Mouse (Mus musculus): ENCODE results near the gene Zbed5. TPM values are rescaled to one million over a fixed set of nuclear protein-coding genes. Genes with fewer than 3 reads are reported as not detected.
"Not testable (repeated sequence)": the region's sequence is repeated elsewhere in the genome, so short reads cannot be mapped to it uniquely, and the experiment has no call there.

The Zbed5 gene
- polyA plus RNA-seq (2017; shearing (Covaris generic)) = 1 to 10 TPM in 2 of 3 experiments, under 1 TPM in 1; 0.60 to 2.3 (median 1.5) TPM

DNA sequence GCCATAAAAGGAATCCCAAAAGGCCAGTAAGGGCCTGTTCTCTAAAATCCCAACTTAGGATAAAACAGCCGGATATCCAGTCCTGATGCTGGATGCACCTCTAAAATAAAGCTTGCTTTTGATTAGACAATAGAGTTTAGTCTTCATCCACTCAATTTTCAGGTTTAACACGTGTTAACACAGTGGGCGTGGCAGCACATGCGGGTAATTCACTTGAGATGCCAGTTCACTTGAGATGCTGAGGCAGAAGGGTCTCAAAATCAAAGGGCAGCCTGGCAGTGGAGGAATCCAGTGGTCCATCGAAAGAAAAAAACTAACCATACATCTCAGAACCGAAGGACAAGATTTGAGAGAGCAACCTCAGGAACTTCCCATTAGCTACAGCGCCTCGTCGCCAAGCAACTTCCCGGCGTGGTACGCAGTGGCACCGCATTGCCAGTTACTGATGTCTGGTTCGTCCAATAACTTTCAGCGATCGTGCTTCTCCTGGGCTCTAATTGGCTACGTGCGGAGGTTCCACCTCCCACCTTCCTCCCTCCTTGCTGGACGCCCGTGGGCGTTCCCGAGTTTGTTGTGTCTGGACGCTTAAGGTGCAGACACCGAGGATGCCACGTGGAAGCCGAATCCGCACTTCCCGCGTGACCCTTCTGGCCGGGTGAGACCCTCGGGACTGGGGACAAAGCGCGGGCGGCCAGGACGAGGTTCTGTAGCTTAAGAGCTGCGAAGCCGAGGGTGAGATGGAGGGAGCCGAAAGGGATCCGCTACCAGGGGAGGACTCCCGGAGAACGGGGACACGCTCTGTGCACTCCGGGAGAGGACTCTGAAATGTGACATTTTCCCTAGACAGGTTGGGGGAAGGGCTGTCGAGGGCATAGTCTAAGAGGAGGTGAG, at the start of gene Zbed5:
Gene Zbed5, plus strand, starts transcription at position 526 of the 891 bp plus-strand sequence.
- peak; percentile 100 for ATAC-seq

DNA sequence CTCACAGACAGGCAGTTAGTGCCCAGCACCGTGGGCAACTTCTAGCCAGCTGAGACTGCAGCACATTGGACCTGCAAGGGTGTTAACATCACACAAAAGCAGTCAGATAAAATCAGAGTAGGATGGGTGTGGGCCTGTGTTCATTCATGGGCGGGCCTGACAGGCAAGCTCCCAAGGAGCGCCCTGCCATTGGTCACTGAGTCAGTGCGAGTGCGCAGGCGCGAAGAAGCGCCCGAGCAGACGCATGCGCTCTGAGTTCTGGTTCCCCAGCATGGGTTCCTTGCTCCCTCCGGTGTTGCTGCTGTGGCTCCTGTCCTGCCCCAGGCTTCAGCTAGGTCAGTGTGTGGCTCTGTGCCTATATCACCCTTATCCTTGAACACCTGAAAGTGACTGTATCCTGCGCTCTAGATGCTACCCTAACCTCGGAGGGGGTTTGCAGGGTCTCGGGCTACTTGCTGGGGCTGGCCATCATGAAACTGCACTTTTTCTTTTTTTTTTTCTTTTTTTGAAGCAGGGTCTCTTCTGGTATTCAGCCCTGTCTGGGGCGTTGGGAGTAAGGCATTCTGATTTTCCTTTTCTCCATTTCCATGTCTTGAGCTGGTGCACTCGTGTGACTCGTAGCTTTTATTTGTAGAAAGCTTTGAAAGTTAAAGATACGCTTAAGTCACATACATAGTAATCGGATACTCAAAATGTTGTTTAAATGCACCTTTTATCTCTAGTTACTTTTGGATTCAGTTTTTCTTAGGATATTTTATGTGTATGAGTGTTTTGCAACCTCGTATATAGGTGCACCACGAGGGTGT, 48.6 kb upstream of the Zbed5 start, which contains the start of gene Sumf2:
Gene Sumf2, plus strand, starts transcription at position 235 of the 806 bp plus-strand sequence.
- peak; percentile 99 for ATAC-seq

DNA sequence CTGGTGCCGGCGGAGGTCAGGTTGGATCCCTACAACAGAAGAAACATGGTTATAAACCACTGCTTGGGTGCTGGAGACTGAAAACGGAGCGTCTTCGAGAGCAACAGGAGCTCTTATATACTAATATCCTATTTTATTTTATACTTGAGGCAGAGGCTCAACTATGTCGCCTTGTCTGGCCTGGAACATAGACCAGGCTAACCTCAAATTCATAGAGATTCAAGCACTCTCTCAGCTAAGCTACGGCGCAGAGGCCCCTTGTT, 48.0 kb upstream of the Zbed5 start:
- ATAC-seq = no peak

DNA sequence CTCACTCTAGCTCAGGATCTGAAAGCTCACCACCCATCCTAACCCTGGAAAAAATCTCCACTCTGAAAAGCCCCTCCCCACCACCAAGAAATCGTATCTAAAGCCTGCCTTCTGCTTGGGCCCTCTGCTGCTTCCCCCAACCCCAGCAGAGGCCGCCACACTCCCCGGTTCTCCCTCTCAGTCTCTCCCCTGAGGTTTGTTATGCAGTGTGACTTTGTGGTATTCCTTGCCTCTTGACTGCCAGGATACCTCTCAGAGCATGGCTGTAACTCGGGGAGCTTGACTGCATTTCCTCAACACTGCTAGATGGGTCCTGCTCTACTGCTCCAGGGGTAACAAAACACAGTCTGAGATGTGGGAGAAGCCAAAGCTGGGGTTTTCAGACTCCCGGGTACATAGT, 40.4 kb upstream of the Zbed5 start:
- no peak for ATAC-seq

DNA sequence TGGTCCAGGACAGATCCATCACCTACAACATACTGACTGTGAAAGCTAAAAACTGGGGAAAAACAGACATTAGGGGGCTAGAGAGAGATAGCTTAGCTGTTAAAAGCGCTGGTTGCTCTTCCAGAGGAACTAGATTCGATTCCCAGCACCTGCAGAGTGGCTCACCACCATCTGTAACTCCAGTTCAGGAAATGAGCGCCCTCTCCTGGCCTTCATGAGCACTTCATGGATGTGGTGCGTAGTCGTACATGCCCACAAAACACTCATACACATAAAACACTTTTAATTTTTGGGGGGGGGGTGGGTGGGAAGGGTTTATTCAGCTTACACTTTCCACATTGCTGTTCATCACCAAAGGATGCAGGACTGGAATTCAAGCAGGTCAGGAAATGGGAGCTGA, 39.1 kb upstream of the Zbed5 start:
- ATAC-seq = no peak

DNA sequence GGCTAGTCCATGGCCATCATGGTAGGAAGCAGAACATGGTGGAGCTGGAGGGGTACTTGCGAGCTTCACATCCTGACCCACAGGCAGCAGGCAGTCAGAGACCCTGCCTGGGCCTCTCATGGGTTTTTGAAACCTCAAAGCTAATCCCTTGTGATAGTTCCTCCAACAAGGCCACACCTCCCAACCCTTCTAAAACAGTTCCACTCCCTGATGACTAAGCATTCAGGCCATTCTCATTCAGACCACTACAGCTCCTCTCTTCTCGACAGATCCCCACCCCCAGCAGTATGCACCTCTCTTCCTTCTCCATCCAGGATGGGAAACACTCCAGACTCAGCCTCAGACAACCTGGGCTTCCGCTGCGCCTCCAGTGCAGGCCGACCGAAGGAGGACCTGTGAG, 33.2 kb upstream of the Zbed5 start:
- no peak for ATAC-seq

DNA sequence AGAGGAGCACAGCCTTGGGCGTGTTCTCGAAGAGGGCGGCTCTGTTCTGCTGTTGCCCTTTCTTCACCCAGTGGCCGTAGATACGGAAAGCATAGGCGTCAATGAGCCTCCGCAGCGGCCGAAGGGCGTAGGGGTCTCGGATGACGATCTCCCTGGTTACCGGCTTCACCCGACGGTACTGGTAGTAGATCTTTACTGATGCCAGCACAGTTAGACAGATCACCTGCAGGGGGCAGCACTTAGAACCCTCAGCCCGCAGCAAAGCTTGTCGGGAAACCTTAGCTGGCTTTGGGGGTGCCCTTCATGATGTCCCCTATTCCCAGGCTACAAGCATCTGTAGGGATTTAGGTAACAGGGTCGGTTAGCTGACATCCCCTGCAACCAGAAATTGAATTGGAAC, 31.1 kb upstream of the Zbed5 start:
- ATAC-seq = no peak

DNA sequence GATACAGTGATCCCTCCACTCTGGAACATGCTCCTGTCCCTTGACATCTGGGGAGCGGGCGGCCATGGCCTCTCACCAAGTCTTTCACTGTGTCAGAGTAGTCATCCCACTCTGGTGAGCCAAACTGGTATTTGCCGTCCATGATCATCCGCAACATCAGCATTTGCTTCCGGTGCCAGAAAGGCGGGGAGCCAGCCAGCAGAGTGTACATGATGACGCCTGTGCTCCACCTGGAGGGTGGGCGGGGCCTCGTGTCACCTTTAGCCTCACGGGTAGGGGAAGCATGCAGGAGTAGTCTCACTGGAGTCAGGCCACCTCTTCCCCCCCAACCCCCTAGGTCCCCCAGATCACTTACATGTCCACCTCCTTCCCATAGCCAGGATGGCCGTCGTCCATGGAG, 29.7 kb upstream of the Zbed5 start:
- no peak for ATAC-seq

DNA sequence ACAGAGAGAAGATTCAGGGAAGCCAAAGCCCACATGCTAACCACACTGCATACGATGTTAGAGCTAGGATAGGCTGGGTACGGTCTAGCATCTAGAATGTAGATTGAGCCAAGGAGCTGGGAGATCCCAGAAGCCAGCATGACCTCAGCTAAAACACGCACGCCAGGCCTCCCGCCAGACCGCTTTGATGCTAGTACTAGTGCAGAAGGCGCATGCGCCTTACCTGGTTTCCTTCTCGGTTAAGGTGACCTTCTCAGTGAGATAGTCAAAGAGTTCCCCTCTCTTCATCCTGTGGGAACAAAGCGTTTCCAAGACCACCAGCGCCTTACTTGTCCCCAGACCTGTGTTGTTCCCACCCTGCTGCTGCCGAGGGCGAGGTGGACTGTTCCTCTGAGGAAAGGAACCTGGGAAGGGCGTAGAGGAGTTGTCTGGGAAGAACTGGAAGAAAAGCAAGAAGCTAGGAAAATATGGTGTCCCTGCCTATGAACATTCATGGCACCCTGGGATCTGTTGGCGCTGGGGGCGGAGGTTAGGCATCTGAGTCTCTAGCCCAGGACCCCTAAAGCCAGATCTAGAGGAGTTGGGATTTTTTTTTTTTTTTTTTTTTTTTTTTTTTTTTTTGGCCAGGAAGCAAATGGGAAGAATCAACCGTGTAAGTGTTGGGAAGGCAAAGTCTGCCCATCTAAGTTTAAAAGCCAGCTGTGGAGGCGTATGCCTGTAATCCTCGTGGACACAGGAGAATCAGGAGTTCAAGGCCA, 26.1 kb upstream of the Zbed5 start:
- ATAC-seq = no peak

DNA sequence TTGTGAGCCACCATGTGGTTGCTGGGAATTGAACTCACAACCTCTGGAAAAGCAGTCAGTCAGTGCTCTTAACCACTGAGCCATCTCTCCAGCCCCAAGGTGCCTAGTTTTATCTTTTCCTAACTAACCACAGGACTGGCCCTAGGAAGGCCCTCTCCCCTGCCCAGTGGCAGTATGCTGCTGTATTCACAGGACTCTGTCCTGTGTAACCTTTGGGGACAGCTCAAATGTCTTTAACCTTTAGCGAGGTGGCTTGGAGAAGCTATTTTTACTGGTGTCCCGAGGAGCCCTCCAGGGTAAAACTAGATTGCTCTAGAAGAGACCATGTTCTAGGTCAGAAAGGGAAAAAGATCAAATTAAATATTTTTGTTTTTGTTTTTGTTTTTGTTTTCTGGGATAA, 24.3 kb upstream of the Zbed5 start:
- ATAC-seq = no peak

DNA sequence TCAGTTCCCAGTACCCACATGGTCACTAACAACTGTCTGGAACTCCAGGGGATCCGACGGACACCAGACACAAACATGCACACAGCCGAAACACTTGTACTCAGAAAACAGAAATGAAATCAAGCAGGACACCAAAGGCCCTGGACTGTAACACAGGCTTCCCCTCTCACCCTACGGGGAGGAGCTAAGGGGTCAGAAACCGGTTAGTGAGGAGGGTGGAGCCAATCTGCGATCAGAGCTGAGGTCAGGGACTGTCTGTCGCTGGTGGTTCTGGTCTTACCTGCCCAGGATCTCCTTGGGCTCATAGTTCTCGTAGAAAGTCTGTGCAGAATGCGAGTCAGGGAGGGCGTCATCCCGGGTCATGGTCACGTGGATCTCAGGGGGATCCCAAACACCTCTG, 21.6 kb upstream of the Zbed5 start:
- ATAC-seq = no peak

DNA sequence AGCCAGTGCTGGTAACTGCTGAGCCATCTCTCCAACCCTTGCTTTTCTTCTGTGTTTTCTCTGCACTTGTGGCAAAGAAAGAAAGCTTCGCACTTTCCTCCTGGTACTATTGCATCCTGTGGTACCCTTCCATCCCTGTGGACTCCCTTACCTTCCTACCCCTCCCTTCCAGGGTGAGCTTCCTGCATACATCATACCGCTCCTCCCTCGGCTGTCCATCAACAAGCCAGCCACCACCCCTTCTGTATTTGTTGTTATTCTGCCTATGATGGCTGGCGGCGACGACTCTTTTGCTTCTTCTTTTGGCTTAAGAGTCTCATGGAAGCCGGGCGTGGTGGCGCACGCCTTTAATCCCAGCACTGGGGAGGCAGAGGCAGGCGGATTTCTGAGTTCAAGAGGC, 20.4 kb upstream of the Zbed5 start:
- ATAC-seq = no peak

DNA sequence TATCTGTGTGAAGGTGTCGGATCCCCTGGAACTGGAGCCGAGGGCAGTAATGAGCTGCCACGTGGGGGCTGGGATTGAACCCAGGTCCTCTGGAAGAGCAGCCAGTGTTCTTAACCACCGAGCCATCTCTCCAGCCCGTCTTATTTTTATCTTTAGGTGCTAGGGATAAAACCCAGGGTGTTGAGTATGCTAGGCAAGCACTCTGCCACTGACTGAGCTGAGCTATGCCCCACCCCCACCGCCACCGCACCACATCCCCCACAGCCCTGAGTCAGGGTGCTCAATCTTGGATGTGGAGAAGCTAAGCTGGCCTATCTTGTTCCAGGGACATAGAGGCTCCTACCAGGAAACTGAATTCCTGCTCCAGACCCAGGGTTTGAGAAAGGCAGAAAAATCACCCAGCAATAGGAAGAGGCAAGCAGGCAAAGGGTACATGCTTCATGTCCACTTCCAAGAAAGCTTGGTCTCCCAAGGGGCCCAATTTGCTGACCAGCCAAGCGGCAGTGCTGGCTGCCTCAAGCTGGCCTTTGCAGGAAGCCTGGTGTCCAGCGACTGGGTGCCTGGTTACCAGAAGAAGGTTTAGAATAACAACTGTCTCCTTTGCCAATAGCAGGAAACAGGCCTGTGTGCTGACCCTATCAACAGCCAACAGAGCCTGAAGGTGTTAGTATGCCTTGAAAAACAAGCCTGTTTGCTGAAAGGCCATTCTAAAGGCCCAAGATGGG, 17.6 kb upstream of the Zbed5 start:
- ATAC-seq = no peak

DNA sequence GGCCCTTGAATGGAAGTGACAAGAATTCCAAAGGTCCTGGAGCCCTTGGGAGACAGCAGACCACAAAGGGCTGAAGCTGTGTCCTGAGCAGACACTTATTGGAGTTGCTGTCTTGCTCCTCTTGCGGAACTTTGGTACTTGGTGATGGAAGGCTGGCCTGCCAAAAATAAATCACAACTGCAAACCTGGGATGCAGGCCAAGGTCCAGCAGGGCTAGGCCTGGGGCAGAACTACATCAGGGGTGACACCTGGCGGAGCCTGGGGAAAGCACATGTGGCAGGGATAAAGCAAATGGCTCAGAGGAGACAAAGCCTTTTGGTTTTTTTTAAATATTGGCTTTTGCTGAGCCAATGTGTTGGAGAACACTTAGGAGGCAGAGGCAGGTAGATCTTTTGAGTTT, 16.6 kb upstream of the Zbed5 start:
- ATAC-seq = no peak

DNA sequence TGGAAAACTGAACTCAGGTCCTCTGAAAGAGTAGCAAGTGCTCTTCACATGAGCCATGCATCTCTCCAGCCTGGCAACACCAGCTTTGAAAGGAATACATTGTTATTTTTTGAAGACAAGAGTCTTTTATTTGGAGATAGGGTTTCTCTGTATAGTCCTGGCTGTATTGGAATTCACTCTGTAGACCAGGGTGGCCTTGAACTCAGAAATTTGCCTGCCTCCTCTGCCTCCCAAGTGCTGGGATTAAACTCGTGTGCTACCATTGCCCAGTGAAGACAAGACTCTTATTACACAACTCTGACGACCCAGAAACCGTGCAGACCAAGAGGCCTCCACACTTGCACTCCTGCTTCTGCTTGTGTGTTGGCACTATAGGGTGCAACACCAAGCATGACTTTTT, 15.6 kb upstream of the Zbed5 start:
- ATAC-seq = no peak

DNA sequence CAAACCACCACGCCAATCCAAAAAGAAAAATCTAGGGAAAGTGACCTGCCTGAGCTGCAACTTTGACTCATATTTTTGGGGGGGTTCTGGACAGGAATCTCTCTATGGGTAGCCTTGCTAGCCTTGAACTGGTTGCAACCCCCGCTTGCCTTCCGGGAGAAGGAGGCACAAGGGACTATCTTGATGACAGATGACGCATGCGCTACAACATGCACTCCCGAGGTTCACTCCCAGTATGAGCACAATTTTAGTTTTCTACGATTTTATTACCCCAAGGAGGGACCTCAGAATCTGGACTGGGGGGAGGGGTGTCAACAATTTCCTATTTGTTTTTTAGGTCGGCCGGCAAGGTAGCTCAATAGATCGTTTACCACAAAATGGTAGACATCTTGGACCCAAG, 9.3 kb upstream of the Zbed5 start:
- ATAC-seq = no peak

DNA sequence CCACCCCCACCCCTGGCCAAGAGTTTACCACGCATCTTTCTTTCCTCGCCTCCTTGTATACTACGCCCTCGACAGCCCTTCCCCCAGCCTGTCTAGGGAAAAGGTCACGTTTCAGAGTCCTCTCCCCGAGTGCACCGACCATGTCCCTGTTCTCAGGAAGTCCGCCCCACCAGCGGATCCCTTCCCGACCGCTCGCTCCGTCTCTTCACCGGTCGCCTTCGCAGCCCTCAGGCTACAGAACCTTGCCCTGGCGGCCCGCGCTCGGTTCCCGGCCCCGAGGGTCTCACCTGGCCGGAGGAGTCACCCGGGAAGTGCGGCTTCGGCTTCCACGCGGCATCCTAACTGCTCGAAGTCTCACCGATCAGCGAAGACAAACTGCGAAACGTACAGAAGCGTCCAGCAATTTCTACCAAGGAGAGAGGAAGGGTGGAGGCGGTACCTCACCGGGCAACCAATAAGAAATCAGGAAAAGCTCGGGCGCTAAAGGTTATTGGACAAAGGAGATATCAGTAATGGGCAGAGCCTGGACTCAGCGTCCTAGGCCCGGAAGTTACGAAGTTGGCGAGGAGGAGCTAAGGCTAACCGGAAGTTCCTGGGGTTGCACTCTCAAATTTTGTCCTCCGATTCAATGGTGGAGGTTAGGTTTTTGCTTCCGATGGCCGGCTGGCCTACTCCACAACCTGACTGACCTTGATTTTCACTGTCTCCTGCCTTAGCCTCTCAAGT, 8.4 kb upstream of the Zbed5 start, which contains the start of gene Chchd2:
Gene Chchd2, minus strand, starts transcription at position 560 of the 726 bp plus-strand sequence.
- ATAC-seq = peak; percentile 96

DNA sequence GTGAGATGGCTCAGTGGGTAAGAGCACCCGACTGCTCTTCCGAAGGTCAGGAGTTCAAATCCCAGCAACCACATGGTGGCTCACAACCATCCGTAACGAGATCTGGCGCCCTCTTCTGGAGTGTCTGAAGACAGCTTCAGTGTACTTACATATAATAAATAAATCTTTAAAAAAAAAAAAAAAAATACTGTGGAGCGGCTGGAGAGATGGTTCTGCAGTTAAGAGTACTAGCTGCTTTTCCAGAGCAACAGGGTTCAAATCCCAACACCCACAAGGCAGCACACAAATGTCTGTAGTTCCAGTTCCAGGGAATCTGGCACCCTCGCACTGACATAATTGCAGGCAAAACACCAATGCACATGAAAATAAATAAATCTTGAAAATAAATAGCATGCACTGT, 5.1 kb upstream of the Zbed5 start:
- ATAC-seq = not testable (repeated sequence)

DNA sequence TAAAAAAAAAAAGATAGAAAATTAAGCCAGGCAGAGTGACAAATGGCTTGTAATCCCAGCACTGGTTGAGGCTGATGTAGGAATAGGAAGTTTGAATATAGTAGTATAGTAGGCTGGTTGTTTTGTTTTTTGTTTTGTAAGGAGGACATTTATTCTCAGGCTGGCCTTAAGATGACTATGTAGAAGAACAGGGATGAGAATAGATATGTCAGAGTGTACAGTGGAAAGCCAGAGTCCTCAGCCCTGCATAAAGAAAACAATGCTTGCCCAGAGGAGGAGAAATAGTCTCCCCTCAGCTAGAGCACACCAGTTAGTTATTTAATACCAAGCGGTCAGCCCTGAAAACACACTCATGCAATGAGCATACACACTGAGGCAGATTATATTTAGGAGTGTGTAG, 2.9 kb downstream of the Zbed5 start, which contains the start of gene Phkg1:
Gene Phkg1, minus strand, starts transcription at position 101 of the 400 bp plus-strand sequence.
- no peak for ATAC-seq

DNA sequence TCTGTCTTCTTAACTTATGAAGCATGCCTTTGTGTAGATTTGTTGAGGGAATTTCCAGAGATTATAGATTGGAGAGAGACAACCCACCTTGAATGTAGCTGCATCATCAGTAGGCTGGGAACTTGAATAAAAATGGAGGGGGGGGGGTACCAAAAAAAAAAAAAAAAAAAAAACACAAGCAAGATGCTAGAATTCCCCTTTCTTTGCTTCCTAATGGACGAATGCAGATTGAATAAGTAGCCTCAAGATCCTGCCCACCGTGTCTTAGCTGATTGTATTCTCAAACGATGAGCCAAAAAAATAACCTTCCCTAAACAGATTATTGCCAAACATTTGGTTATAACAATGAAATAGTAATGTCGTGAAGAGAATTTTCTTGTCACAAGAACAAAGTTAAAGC, 12.3 kb downstream of the Zbed5 start:
- ATAC-seq = no peak

DNA sequence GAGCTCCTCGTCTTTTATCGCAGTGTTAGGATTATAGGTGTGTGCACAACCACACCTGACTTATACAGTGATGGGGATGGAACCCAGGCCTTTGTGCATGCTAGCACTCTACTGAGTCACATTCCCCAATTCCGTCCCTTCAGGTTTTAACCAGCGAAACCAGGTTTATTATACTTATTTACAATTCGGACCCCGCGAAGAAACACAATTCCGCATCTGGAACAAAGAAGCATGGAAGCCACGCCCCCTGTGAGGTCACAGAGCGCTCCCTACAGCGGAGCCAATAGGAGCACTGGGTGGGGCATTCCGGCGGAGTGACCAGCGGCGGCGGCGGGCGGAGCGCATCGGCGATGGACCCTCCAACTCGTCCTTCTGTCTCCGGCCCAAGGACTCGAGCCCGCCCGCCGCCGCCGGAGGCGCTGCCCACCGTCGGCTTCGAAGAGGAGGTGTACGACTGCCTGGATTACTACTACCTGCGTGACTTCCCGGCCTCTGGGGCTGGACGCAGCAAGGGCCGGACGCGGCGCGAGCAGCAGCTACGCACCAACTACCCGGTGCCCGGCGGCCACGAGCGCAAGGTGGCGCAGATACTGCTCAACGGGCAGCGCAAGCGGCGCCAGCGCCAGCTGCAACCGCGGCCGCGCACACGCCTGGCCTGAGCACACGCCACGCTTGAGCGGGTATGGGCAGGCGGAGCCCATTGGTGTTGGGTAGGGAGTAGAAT, 12.9 kb downstream of the Zbed5 start, which contains the start of gene Nupr1l:
Gene Nupr1l, plus strand, starts transcription at position 299 of the 724 bp plus-strand sequence.
- ATAC-seq = peak; percentile 81
